ENCODE assay signal across 8 mouse cellular contexts in the genomic region with DNA sequence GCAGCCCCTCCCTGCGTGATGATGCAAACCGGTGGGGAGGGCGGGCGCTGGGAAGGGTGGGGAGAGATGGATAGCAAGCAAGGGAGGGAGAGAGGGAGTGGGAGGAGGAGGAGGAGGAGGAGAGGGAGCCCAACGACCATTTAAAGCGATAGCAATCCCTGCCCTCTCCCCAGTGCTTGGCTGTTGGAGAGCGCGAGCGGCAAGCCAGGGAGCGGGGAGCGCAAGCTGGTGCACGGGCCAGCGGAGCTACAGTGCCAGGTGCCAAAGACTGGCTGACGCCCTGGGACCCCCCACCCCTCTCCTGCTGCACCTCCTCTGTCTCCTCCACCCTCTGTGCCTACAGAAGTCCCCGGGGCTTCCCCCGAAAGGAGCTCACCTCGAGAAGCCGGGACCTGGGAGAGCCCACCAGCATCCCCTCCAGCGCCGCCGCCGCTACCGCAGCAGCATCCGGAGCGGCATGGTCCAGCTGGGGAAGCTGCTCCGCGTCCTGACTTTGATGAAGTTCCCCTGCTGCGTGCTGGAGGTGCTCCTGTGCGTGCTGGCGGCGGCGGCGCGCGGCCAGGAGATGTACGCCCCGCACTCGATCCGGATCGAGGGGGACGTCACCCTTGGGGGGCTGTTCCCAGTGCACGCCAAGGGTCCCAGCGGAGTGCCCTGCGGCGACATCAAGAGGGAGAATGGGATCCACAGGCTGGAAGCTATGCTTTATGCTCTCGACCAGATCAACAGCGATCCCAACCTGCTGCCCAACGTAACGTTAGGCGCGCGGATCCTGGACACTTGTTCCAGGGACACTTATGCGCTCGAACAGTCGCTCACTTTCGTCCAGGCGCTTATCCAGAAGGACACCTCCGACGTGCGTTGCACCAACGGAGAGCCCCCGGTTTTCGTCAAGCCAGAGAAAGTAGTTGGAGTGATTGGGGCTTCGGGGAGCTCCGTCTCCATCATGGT. TPM values are rescaled to one million over a fixed set of nuclear protein-coding genes. Genes with fewer than 3 reads are reported as not detected.
DNase-seq lines count a peak whose midpoint lies in the region; ATAC-seq and TF ChIP-seq lines count a peak whose summit lies in the region.

A gene (plus strand): TSS at position 171 of the 951 bp plus-strand sequence.

- 2% methylated on average over 64 of the region's 65 CpGs for WGBS in kidney, adult 2 months

- ATAC-seq in erythroblast, adult 5-6 weeks (replicated peaks; ENCODE audit: low FRiP score, poor library complexity, severe bottlenecking), result no peak
- ATAC-seq in CD4-positive, CD25-positive, alpha-beta regulatory T cell, adult 4 months, result no peak

- no peak for TF ChIP-seq CTCF in kidney, adult 2 months (conservative IDR thresholded peaks at IDR 0.05; ENCODE audit: insufficient read depth, insufficient read length, low read depth, low read length)

- no peaks in the 10 kb centered on the region for H3K4me1 ChIP-seq in kidney, adult 2 months (ENCODE audit: control insufficient read depth, insufficient read depth, low read length)

- H3K4me3 ChIP-seq in kidney, adult 2 months (ENCODE audit: insufficient read depth, low read depth, low read length), result peak within 1 kb of the TSS; percentile 44
- H3K4me3 ChIP-seq in myocyte, result peak within 1 kb of the TSS; percentile 22

- H3K27me3 ChIP-seq in kidney, adult 2 months (replicated peaks; ENCODE audit: control insufficient read depth, insufficient read depth, low read length), result no peaks in the 10 kb centered on the region; the same call in 1 of the 2 replicates
- H3K27me3 ChIP-seq in myocyte (ENCODE audit: control insufficient read depth, insufficient read depth, insufficient read length), result no peaks in the 10 kb centered on the region

- no peaks in the 10 kb centered on the region for H3K36me3 ChIP-seq in kidney, adult 2 months (ENCODE audit: control insufficient read depth, insufficient read depth, low read length)
- no peaks in the 10 kb centered on the region for H3K36me3 ChIP-seq in myocyte (ENCODE audit: control insufficient read depth, insufficient read depth)

- H3ac ChIP-seq in myocyte (ENCODE audit: control insufficient read depth, insufficient read length), result no peak within 1 kb of the TSS

- no peak within 1 kb of the TSS for H3K27ac ChIP-seq in kidney, adult 2 months (ENCODE audit: insufficient read depth, low read depth, low read length)

- TF ChIP-seq POLR2A in kidney, adult 2 months (IDR thresholded peaks at IDR 0.05; ENCODE audit: low read depth, low read length), result no peak
- peak; percentile 38 for TF ChIP-seq POLR2A in myocyte (IDR thresholded peaks at IDR 0.05; ENCODE audit: insufficient read length, low read depth)

- H3K4me2 ChIP-seq in myocyte (ENCODE audit: low read depth), result peak within 1 kb of the TSS; percentile 60

- no peak for DNase-seq in kidney, adult 2 months
- DNase-seq in kidney, postnatal 36 days, result no peak
- DNase-seq in brain, adult 2 months (ENCODE audit: low read depth, low spot score), result peak; percentile 94
- DNase-seq in frontal cortex, adult 2 months (ENCODE audit: extremely low spot score in 1 of 2, low spot score in 1 of 2), result peak; percentile 40 to 70
- DNase-seq in layer of hippocampus, postnatal 10 days (ENCODE audit: low spot score in 2 of 2), result peak; percentile 63 to 70

- H3K79me2 ChIP-seq in myocyte (ENCODE audit: control insufficient read depth, insufficient read depth), result no peaks in the 10 kb centered on the region

TF ChIP-seq in myocyte, 11 proteins besides CTCF, POLR2A, EP300 and RAD21:
- TF ChIP-seq USF1 (IDR thresholded peaks at IDR 0.05; ENCODE audit: low read depth) (no peak), MYOG (IDR thresholded peaks at IDR 0.05; ENCODE audit: control insufficient read depth in 1 of 3, insufficient read depth in 1 of 3, insufficient read length in 2 of 3, low read depth in 2 of 3) (no peak), TCF12 (IDR thresholded peaks at IDR 0.05; ENCODE audit: insufficient read depth, poor library complexity, severe bottlenecking) (no peak), MAX (IDR thresholded peaks at IDR 0.05; ENCODE audit: low read depth) (no peak), SRF (IDR thresholded peaks at IDR 0.05; ENCODE audit: control insufficient read depth, insufficient read length, low read depth) (no peak), POLR2AphosphoS2 (IDR thresholded peaks at IDR 0.05; ENCODE audit: insufficient read length, low read depth) (no peak), E2F4 (IDR thresholded peaks at IDR 0.05; ENCODE audit: insufficient read depth) (no peak)

RNA-seq across cellular contexts. Expression of the gene that starts here (rescaled TPM):
- 0.69 and 0.91 TPM in 2 replicates for polyA plus RNA-seq in kidney, adult 2 months (2012; rRNA removed)
- polyA plus RNA-seq in frontal cortex, adult 2 months (2012; rRNA removed), result 27.9 and 32.7 TPM in 2 replicates
- total RNA-seq in layer of hippocampus, postnatal 10 days (2021), result 10 to 100 TPM; 69.6 to 77.8 TPM
- 0.28 TPM for polyA plus RNA-seq in myocyte (2012; fragmentation: generic; extraction: Trizol)
- not detected in 2 replicates for total RNA-seq in erythroblast, adult 5-6 weeks (2015; ENCODE audit: low replicate concordance)
- not detected in 2 replicates for total RNA-seq in erythroblast, adult 5-6 weeks (2017; ENCODE audit: low replicate concordance)
- not detected for polyA plus RNA-seq in CD4-positive, CD25-positive, alpha-beta regulatory T cell, adult 4 months (2017; shearing (Covaris generic))

Comparison
In these comparisons a context has a peak if more than half of its experiments do, and no peak if none do; other contexts are left out.
1. RNA of the gene that starts here (total RNA-seq): 69.6 to 77.8 TPM in layer of hippocampus, postnatal 10 days; not detected in erythroblast, adult 5-6 weeks; every median in the first group is over 10 times any median in the second.
2. RNA of the gene that starts here (polyA plus RNA-seq): 27.9 to 32.7 TPM in frontal cortex, adult 2 months; 0.69 to 0.91 TPM in kidney, adult 2 months, 0.28 TPM in myocyte (single experiment) and not detected in CD4-positive, CD25-positive, alpha-beta regulatory T cell, adult 4 months; every median in the first group is over 10 times any median in the second.
3. DNase-seq: peak in brain, adult 2 months (single experiment), frontal cortex, adult 2 months (2 of 2) and layer of hippocampus, postnatal 10 days (2 of 2); none in kidney, adult 2 months (single experiment) and kidney, postnatal 36 days (0 of 2).